Mouse (Mus musculus): ENCODE measurements around the gene Prom1. TPM values are rescaled to one million over a fixed set of nuclear protein-coding genes. Genes with fewer than 3 reads are reported as not detected.

Gene Prom1
- polyA plus RNA-seq, 1 experiment from 2014 or later, result 13.7 TPM

DNA sequence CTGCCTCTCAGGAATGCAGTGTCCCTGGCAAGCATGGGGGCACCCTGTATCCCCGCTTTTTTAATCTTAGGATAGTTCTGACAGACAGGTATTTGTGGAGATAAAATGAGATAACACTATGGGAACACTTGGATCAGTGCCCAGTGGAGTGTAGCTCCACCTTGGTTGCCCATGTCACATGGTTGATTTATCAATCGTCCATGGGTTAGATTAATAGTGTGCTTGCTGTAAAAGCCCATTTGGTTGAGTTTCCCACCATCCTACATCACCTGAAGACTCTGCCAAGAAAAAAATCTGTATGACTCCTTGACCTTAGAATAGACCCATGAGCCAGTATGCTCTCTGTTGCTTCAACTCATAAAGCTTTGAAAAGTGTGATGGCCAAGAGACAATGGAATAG is 131.3 kb downstream of the Prom1 start:
- no peaks in the 10 kb centered on the region for H3K36me3 ChIP-seq

DNA sequence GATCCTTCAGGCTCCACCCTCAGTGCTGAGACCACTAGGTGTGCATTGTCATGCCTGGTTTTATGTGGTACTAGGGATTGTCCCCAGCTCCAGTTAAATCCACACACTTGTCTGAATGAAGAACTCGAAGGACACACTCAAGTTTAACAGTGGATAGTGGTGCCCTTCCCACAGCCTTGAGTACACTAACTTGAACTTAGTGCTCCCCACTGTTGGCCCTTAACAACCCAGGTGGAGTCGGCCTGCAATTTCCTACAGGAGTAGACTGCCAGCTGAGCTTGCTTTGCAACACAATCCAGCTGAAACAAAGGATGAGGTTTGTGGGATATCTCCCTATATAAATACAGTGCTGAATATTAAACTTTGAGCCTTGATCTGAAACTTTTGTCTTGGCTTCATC is 133.2 kb downstream of the Prom1 start:
- Histone ChIP-seq H3K4me3 (no peak overlapping the region), H3K9me3 (no peaks in the 10 kb centered on the region), H3K9ac (no peak overlapping the region), H3K4me2 (no peak overlapping the region), H3K4me1 (peaks cover 2% of the 10 kb centered on the region; the same call in 1 of the 2 replicates), H3K27ac (replicated peaks) (no peak overlapping the region), H3K36me3 (no peaks in the 10 kb centered on the region), H3K27me3 (replicated peaks) (no peaks in the 10 kb centered on the region)
- WGBS, result 60% methylated on average over 2 of the region's 2 CpGs
- no peak for ATAC-seq (ENCODE audit: extremely low read depth, insufficient number of reproducible peaks, low FRiP score, low TSS enrichment)

More for the DNA sequence above, 131.3 kb downstream of the Prom1 start:
- no peaks in the 10 kb centered on the region for H3K27me3 ChIP-seq (replicated peaks)
- H3K4me1 ChIP-seq, result peaks cover 2% of the 10 kb centered on the region; the same call in 1 of the 2 replicates
- H3K27ac ChIP-seq (replicated peaks), result no peak overlapping the region
- no peak for ATAC-seq (ENCODE audit: extremely low read depth, insufficient number of reproducible peaks, low FRiP score, low TSS enrichment)
- no peak overlapping the region for H3K4me3 ChIP-seq
- H3K9me3 ChIP-seq, result no peaks in the 10 kb centered on the region
- 55% methylated on average over 2 of the region's 2 CpGs for WGBS
- no peak overlapping the region for H3K4me2 ChIP-seq
- no peak overlapping the region for H3K9ac ChIP-seq

DNA sequence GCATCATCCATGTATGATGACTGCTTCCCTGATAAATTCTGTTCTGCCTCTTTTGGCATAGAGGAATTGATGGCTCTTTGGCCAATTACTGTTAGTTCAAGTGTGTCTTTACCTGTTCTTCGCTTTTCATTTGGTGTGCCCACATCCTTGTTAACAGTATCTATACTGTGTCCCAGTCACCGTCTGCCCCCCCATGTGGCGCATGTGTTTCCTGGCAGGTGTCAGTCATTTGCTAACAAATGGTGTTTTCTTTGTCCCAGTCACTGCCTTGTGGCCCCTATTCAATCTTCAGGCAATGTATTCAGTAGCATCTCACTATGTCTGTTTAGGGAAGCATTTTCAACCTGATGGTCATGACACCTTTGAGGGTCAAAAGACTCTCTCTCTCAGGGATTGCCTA is 140.8 kb downstream of the Prom1 start:
- Histone ChIP-seq H3K4me1 (no peaks in the 10 kb centered on the region), H3K4me3 (no peak overlapping the region), H3K9me3 (no peaks in the 10 kb centered on the region), H3K27ac (replicated peaks) (no peak overlapping the region), H3K36me3 (no peaks in the 10 kb centered on the region), H3K27me3 (replicated peaks) (no peaks in the 10 kb centered on the region), H3K9ac (no peak overlapping the region), H3K4me2 (no peak overlapping the region)
- WGBS, result 72% methylated on average over 3 of the region's 3 CpGs
- ATAC-seq (ENCODE audit: extremely low read depth, insufficient number of reproducible peaks, low FRiP score, low TSS enrichment), result no peak

DNA sequence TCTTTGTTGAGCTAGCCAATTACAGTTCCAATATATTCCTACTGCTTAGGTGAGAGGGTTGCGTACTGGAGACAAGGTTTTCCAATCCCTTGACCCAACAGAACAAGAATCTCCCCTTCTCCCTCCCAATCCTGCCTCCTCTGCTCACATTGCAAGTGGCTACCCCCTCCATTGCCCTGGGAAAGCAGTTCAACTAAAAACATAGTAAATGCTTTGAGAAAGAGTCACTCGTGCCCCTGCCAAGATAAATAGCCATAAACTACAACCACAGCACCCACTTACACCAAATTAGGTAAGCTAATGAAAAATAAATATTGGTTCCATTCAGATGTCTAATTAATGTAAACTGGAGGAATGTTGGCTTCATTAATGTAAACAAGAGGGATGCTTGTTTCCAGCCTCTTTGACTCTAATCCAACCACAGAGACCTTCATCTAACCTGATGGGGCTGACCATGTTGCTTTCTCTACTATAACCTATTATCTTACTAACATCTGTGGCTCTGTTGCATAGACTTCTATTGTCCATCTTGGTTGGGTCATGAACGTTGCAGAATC is 141.9 kb downstream of the Prom1 start:
- Histone ChIP-seq H3K9me3 (no peaks in the 10 kb centered on the region), H3K9ac (no peak overlapping the region), H3K27me3 (replicated peaks) (no peaks in the 10 kb centered on the region), H3K36me3 (no peaks in the 10 kb centered on the region), H3K27ac (replicated peaks) (no peak overlapping the region), H3K4me2 (no peak overlapping the region), H3K4me3 (no peak overlapping the region), H3K4me1 (no peaks in the 10 kb centered on the region)
- ATAC-seq (ENCODE audit: extremely low read depth, insufficient number of reproducible peaks, low FRiP score, low TSS enrichment), result no peak
- WGBS, result 76% methylated on average over 3 of the region's 3 CpGs

DNA sequence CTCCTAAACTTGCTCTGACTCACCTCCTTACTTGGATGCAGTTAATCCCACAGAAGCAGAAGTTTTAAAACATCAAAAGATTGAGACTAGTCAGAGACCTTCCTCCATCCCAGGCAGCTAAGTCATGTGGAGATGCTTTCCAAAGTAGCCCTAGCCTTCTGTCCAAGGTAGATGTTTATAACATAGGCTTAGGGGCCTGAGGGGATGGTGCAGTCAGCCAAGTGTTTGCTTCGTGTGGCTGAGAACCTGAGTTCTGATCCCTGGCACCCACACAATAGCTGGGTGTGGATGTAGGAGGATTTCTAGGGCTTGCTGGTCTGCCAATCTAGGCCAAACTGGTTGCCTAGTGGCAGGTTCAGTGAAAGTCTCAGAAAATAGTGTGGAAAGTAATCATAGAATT is 148.6 kb downstream of the Prom1 start:
- no peak overlapping the region for H3K27ac ChIP-seq (replicated peaks)
- no peak for ATAC-seq (ENCODE audit: extremely low read depth, insufficient number of reproducible peaks, low FRiP score, low TSS enrichment)
- no peak overlapping the region for H3K4me3 ChIP-seq
- WGBS, result 67% methylated on average over 1 of the region's 1 CpGs
- peaks cover 11% of the 10 kb centered on the region for H3K4me1 ChIP-seq
- no peak overlapping the region for H3K9ac ChIP-seq
- no peak overlapping the region for H3K4me2 ChIP-seq
- H3K27me3 ChIP-seq (replicated peaks), result no peaks in the 10 kb centered on the region
- no peaks in the 10 kb centered on the region for H3K9me3 ChIP-seq
- no peaks in the 10 kb centered on the region for H3K36me3 ChIP-seq

DNA sequence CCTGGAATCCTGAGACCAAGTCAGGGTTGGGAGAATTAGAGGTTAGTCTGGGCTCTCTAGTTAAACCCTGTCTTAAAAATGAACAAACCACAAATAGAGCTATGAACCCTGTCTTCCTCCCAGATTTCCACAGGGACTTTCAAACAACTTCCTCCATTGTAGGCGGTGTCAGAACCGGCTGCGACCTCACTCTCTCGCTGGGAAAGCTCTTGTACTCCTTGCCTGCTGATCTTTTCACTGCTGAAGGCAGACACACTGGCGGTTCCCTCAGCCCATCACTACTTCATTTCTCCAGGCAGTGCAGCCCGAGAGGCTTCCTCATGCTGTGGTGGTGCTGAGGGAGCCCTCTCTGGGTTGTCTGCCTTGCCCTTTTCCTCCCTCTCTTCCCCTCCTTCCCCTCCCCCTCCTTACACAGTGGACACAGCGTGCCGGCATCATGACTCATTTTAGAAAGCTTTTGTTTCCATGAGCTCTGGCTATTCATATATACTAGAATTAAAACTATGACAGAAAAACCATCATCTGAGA is 153.0 kb downstream of the Prom1 start:
- H3K9ac ChIP-seq, result peak overlapping the region; percentile 68
- ATAC-seq (ENCODE audit: extremely low read depth, insufficient number of reproducible peaks, low FRiP score, low TSS enrichment), result no peak

DNA sequence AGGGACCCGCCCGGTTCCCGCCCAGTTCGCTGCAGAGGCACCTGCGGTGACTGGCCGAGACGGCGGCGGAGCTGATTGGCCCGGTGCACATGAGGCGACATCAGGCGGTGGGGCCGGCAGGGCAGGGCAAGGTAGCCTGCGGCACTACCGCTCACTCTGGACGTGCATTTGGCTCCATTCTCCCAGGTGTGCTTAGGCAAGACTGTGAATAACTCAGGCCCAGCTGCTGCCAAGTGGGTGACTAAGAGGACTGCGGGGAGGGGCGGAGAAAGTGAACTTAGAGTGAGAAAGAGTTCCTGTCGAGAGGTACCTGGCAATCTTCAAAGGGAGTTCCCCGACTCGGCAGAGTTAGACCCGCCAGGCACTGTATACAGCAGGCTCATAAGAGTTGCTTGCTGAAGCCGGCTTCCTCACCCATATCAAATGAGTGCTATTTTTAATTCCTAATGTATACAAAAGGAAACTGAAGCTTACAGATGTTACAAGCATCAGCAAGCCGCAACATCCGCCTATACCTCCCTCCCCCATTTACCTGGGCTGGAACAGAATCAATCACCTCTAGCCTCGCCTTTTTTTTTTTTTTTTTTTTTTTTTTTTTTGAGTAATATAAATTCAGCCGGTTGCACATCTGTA is 153.6 kb downstream of the Prom1 start:
- H3K9ac ChIP-seq, result peak overlapping the region; percentile 45
- H3K4me2 ChIP-seq, result peak overlapping the region; percentile 77
- H3K4me3 ChIP-seq, result peak overlapping the region; percentile 49
- no peaks in the 10 kb centered on the region for H3K36me3 ChIP-seq
- WGBS, result under 1% methylated on average over 27 of the region's 27 CpGs
- peaks cover 15% of the 10 kb centered on the region; the same call in 1 of the 2 replicates for H3K27me3 ChIP-seq (replicated peaks)
- peak; percentile 70; the same call in 1 of the 2 replicates for ATAC-seq (ENCODE audit: extremely low read depth, insufficient number of reproducible peaks, low FRiP score, low TSS enrichment)
- no peaks in the 10 kb centered on the region for H3K9me3 ChIP-seq
- H3K27ac ChIP-seq (replicated peaks), result 0 out of 2 replicates have a peak overlapping the region, but pooled peaks have one; percentile 36
- H3K4me1 ChIP-seq, result peaks cover 21% of the 10 kb centered on the region

More for the DNA sequence above, 153.0 kb downstream of the Prom1 start:
- Histone ChIP-seq H3K27ac (replicated peaks) (peak overlapping the region; percentile 36; the same call in 1 of the 2 replicates), H3K36me3 (no peaks in the 10 kb centered on the region), H3K9me3 (no peaks in the 10 kb centered on the region), H3K27me3 (replicated peaks) (peaks cover 15% of the 10 kb centered on the region; the same call in 1 of the 2 replicates), H3K4me3 (peak overlapping the region; percentile 49), H3K4me2 (peak overlapping the region; percentile 77), H3K4me1 (peaks cover 21% of the 10 kb centered on the region)
- 5% methylated on average over 8 of the region's 8 CpGs for WGBS

DNA sequence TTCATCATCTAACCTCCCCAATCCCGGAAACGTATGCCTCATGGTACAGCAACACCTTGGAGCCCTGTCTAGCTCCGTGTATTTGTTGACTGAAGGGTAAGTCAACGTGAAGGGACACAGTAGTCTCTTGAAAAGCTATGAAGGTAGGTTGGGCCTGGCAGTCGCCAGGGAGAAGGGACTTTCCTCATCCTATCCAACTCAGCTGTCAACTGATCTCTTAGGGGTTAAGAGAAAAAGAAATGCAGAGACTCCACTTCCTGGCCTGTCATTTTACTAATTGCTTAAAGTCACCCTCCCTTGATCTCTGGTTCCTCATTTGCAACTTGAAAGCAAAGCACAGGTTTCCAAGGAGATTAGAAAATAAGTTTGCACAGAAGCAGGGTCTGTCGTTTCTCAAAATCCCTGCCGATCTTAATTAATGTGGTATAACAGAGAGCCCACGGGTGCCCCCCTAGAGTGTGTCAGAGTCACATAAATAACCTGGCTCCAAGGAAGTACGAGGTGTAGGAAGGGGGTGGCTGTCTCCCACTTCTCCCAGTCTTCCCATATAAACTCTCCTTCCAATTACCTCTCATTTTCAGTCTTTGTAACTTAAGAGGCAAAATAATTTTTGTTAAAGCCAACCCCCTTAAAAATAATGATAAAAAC is 154.4 kb downstream of the Prom1 start:
- WGBS, result 43% methylated on average over 9 of the region's 9 CpGs
- no peak overlapping the region for H3K27ac ChIP-seq (replicated peaks)
- no peaks in the 10 kb centered on the region for H3K36me3 ChIP-seq
- peak overlapping the region; percentile 77 for H3K4me2 ChIP-seq
- ATAC-seq (ENCODE audit: extremely low read depth, insufficient number of reproducible peaks, low FRiP score, low TSS enrichment), result no peak
- no peaks in the 10 kb centered on the region for H3K9me3 ChIP-seq
- H3K4me3 ChIP-seq, result peak overlapping the region; percentile 49
- peaks cover 15% of the 10 kb centered on the region; the same call in 1 of the 2 replicates for H3K27me3 ChIP-seq (replicated peaks)
- H3K4me1 ChIP-seq, result peaks cover 21% of the 10 kb centered on the region
- no peak overlapping the region for H3K9ac ChIP-seq

Other genes with a start within 250 kb of the Prom1 start
- gene Cd38, start 233.5 kb downstream of the Prom1 start, polyA plus RNA-seq (2015; fragmentation: Nextera tagmentation; extraction: Ambion mirVana), result 19.6 and 23.8 TPM in 2 replicates
- gene Gm7879, start 188.9 kb downstream of the Prom1 start, polyA plus RNA-seq (2015; fragmentation: Nextera tagmentation; extraction: Ambion mirVana), result 0.48 TPM in 1 of 2 replicates, not detected in the other
- 0.45 and 0.59 TPM in 2 replicates for gene Fgfbp1, start 120.3 kb downstream of the Prom1 start, polyA plus RNA-seq (2015; fragmentation: Nextera tagmentation; extraction: Ambion mirVana)
- 18.1 and 22.5 TPM in 2 replicates for gene Tapt1, start 124.6 kb upstream of the Prom1 start, polyA plus RNA-seq (2015; fragmentation: Nextera tagmentation; extraction: Ambion mirVana)

Measured in heart, embryonic 13.5 days (tissue).